Mouse (Mus musculus) ES-E14 (cell line): ENCODE results near the gene Ifnar1. TPM values are rescaled to one million over a fixed set of nuclear protein-coding genes. Genes with fewer than 3 reads are reported as not detected.

ENCODE experiments used
- DNase-seq: peaks from one replicate; pipeline ENCODE4 v3.0.0-alpha.2; 2013; ENCODE audit warnings: low read depth, low spot score
- H3K27ac ChIP-seq: 2 replicates; pipeline ENCODE4 v1.5.1; 2012; ENCODE audit warnings: low read depth, mild to moderate bottlenecking, low read length, moderate library complexity, mixed read lengths; ENCODE audit not compliant: poor library complexity, insufficient read depth, severe bottlenecking
- H3K36me3 ChIP-seq: 2 replicates; pipeline ENCODE4 v1.6.1; 2012; ENCODE audit warnings: mild to moderate bottlenecking, low read length, moderate library complexity, mixed read lengths; ENCODE audit not compliant: control insufficient read depth, poor library complexity, insufficient read depth, severe bottlenecking
- H3K4me1 ChIP-seq, 2 experiments: fragments of 150-350 bp in 1 of 2; sonication (generic) in 1 of 2; 2 replicates each; pipeline ENCODE4 v1.6.1; 2012; ENCODE audit warnings: low read length in 2 of 2, mild to moderate bottlenecking in 1 of 2, mixed read lengths in 1 of 2; ENCODE audit not compliant: control insufficient read depth in 2 of 2, insufficient read depth in 2 of 2, poor library complexity in 1 of 2
- H3K4me3 ChIP-seq, 2 experiments: fragments of 150-350 bp in 1 of 2; sonication (generic) in 1 of 2; 2 replicates each; pipeline ENCODE4 v1.5.1; 2012; ENCODE audit warnings: low read length in 2 of 2, low read depth in 1 of 2, mild to moderate bottlenecking in 1 of 2, mixed read lengths in 1 of 2; ENCODE audit not compliant: insufficient read depth in 1 of 2, poor library complexity in 1 of 2, severe bottlenecking in 1 of 2
- H3K9ac ChIP-seq: 2 replicates; pipeline ENCODE4 v1.6.1; 2012; ENCODE audit warnings: low read depth, mild to moderate bottlenecking, low read length, mixed read lengths; ENCODE audit not compliant: poor library complexity, insufficient read depth, severe bottlenecking
- H3K9me3 ChIP-seq: fragments of 150-350 bp; sonication (generic); 2 replicates; pipeline ENCODE4 v1.6.1; 2012; ENCODE audit warnings: low read depth, mild to moderate bottlenecking, low read length; ENCODE audit not compliant: control insufficient read depth, insufficient read depth
- CHD2 ChIP-seq: IDR thresholded peaks from 2 replicates; pipeline ENCODE4 v1.6.1; 2014; ENCODE audit warnings: mild to moderate bottlenecking, low read depth, low read length, inconsistent platforms
- HCFC1 ChIP-seq: IDR thresholded peaks from 2 replicates; pipeline ENCODE4 v1.6.1; 2012; ENCODE audit warnings: low read length, inconsistent platforms, borderline replicate concordance; ENCODE audit not compliant: insufficient read depth
- MAFK ChIP-seq: IDR thresholded peaks from 2 replicates; pipeline ENCODE4 v1.6.1; 2014; ENCODE audit warnings: mild to moderate bottlenecking, low read depth, low read length, inconsistent platforms; ENCODE audit not compliant: insufficient read depth
- ZC3H11A ChIP-seq: IDR thresholded peaks from 2 replicates; pipeline ENCODE4 v1.6.1; 2012; ENCODE audit warnings: low read depth, mild to moderate bottlenecking, inconsistent platforms, low read length, borderline replicate concordance
- ZNF384 ChIP-seq: IDR thresholded peaks from 2 replicates; pipeline ENCODE4 v1.6.1; 2012; ENCODE audit warnings: low read depth, low read length, inconsistent platforms
- in situ Hi-C, 2 experiments: fragments of 600-800 bp; cut with MboI; formaldehyde crosslinking; loops; one replicate each; pipeline ENCODE4 v1.15.1; 2025; ENCODE audit warnings: low sequenced_read_pairs in 2 of 2, inconsistent platforms in 1 of 2; ENCODE audit not compliant: unreplicated experiment in 2 of 2
- total RNA-seq: library from RNA; depleted of rRNA; stranded (reverse); fragments of 300-350 nt; gene quantifications from 2 replicates; pipeline ENCODE4 v1.2.3, GENCODE M21; 2012

Gene Ifnar1
- total RNA-seq, 1 experiment = 42.2 TPM

DNA sequence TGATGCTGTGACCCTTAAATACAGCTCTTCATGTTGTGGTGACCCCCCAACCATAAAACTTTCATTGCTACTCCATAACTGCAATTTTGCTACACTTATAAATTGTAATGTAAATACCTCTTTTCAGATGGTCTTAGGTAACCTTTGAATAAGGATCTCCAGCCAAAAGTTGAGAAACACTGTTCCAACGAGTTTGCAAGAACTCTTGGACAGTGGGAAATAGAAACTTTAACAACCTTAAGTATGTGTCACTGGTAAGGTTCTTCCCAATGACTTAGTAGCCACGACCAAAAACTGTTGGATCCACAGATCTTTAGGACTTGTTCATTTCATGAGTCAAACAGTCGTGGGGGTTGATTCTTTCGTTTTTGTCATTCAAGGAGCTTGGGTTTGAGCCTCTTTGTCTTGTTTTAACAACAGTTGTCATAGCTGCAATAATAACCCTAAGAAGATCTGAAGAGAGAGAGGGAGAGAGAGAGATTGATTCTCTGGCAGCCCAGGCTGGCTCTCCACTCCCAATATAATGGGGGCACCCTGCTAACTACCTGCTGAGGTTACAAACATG lies 21.1 kb upstream of the Ifnar1 start:
- H3K4me3 ChIP-seq = peak overlapping the region; percentile 80 to 82
- H3K27ac ChIP-seq = no peak overlapping the region
- no peaks in the 10 kb centered on the region for H3K4me1 ChIP-seq
- in situ Hi-C loops = no loop called here
- H3K9me3 ChIP-seq = no peaks in the 10 kb centered on the region
- DNase-seq = no peak
- no peaks in the 10 kb centered on the region for H3K36me3 ChIP-seq
- peak overlapping the region; percentile 90; the same call in 1 of the 2 replicates for H3K9ac ChIP-seq
- TF ChIP-seq HCFC1 (no peak), ZC3H11A (no peak), ZNF384 (no peak), MAFK (no peak), CHD2 (no peak)

GRCm38 (mm10) chr16:91464594-91465504 lies 20.2 kb upstream of the Ifnar1 start:
- Histone ChIP-seq H3K27ac (no peak overlapping the region), H3K9me3 (no peaks in the 10 kb centered on the region), H3K4me1 (no peaks in the 10 kb centered on the region), H3K9ac (peak overlapping the region; percentile 90), H3K4me3 (peak overlapping the region; percentile 80 to 82), H3K36me3 (no peaks in the 10 kb centered on the region)
- TF ChIP-seq ZNF384 = no peak
- no peak for TF ChIP-seq HCFC1
- no peak for TF ChIP-seq MAFK
- TF ChIP-seq CHD2 = no peak
- in situ Hi-C loops = no loop called here
- peak; percentile 94 for DNase-seq

DNA sequence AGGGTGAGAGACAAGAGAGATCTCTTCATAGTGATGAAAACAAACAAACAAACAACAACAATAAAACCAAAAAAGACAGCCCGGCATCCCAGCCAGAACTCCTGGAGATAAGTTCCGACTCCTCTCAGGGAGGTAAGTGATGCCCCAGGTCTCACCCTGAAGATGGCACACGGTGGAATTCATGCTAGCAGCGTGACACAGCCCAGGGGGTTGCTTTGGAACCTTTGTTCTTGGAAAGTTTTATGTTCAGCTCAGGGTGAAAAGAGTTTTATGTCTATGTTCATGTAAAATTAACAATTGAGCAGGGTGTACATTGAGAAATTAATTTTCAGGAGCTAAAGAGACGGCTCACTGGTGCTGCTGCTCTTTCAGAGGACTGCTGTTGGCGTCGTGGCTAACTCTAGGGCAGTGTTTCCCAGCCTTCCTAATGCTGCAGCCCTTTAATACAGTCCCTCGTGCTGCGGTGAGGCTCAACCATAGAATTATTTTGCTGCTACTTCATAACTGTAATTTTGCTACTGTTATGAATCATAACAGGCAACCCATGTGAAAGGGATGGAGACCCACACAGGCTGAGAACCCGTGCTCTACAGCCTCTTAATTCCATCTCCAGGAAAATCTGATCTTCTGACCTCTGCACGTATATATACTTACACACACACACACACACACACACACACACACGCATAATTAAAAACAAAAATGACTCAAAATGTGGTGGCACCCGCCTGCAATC lies 19.4 kb upstream of the Ifnar1 start:
- Histone ChIP-seq H3K36me3 (no peaks in the 10 kb centered on the region), H3K4me1 (no peaks in the 10 kb centered on the region), H3K9ac (no peak overlapping the region; the same call in 1 of the 2 replicates), H3K9me3 (no peaks in the 10 kb centered on the region), H3K4me3 (peak overlapping the region; percentile 78 to 82), H3K27ac (no peak overlapping the region)
- no peak for TF ChIP-seq CHD2
- TF ChIP-seq ZC3H11A = no peak
- no peak for DNase-seq
- in situ Hi-C loops = no loop called here

DNA sequence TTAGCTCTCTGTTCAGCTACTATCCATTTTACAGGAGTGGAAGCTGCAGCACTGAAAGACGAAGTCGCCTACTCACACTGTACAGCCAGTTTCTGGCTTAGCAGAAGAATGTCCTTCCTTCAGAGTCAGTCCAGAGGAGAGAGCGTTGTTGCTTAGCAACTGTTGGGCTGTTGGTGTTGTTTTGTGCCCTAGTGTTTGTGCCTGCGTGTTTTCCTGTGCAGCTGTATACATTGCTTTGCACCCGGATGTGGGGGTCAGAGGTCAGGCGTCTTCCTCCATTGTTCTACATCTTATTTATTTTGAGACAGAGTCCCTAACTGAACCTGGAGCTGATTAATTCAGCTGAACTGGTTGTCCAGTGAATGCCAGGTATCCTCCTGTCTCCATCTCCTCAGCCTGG lies 18.5 kb upstream of the Ifnar1 start:
- Histone ChIP-seq H3K9me3 (no peaks in the 10 kb centered on the region), H3K4me1 (no peaks in the 10 kb centered on the region), H3K36me3 (no peaks in the 10 kb centered on the region), H3K27ac (no peak overlapping the region), H3K4me3 (no peak overlapping the region), H3K9ac (no peak overlapping the region)
- in situ Hi-C loops = no loop called here
- DNase-seq = no peak
- TF ChIP-seq HCFC1 (no peak), MAFK (no peak), CHD2 (no peak), ZNF384 (no peak), ZC3H11A (no peak)
